Mouse (Mus musculus): ENCODE measurements around the gene Myl3.

DNA sequence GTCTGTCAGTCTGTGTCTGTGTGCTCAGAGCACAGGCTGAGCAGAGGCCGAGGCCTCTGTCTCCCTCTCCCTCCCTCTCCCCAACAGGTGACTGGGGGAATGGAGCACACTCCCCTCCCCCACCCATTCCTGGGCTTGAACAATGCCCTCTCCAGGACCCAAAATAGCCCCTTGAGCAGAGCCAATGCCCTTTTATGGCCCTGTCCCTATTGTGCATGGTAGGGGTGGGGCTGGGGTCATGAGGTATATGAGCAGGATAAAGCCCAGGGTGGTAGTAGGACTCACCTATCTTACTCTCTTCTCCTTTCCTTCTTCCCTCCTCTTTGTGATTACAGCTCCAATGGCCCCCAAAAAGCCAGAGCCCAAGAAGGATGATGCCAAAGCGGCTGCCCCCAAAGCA lies 21.7 kb downstream of the Myl3 start:
- TF ChIP-seq CTCF (IDR thresholded peaks at IDR 0.05; ENCODE audit: control insufficient read depth, insufficient read depth, insufficient read length) (no peak), FOSL1 (IDR thresholded peaks at IDR 0.05; ENCODE audit: insufficient read depth, low read length, poor library complexity, severe bottlenecking) (no peak), MAX (IDR thresholded peaks at IDR 0.05) (no peak)

All from C2C12 (cell line).